Mouse (Mus musculus) stomach, adult 2 months (tissue): ENCODE data around the gene Hspb6. TPM values are rescaled to one million over a fixed set of nuclear protein-coding genes. Genes with fewer than 3 reads are reported as not detected.

Source experiments
- polyA plus RNA-seq: library from polyadenylated mRNA; depleted of rRNA; stranded (reverse); fragments of >200 nt; gene quantifications from 2 replicates; pipeline ENCODE4 v1.2.3, GENCODE M21; 2012; rRNA removed

Gene Hspb6
- 129 and 132 TPM in 2 replicates for polyA plus RNA-seq

GRCm38 (mm10) chr7:30552102-30553020 lies at the start of gene Hspb6, which contains the start of gene Proser3:
Hspb6 (plus strand) TSS chr7:30552178.
Proser3 (minus strand) TSS chr7:30552299.

GRCm38 (mm10) chr7:30534633-30535577 lies 17.1 kb upstream of the Hspb6 start, which contains the start of gene Arhgap33:
Arhgap33 (minus strand) TSS chr7:30535060.

GRCm38 (mm10) chr7:30559443-30559954 lies 7.5 kb downstream of the Hspb6 start, which contains the start of gene Lin37:
Lin37 (minus strand) TSS chr7:30559838.

GRCm38 (mm10) chr7:30563117-30563905 lies 11.3 kb downstream of the Hspb6 start, which contains the start of the genes U2af1l4, Gm49396 and Psenen:
U2af1l4 (plus strand) TSS chr7:30563301.
Gm49396 (plus strand) TSS chr7:30563344.
Psenen (minus strand) TSS chr7:30563627.

GRCm38 (mm10) chr7:30564970-30565571 lies 13.1 kb downstream of the Hspb6 start, which contains the start of gene Igflr1:
Igflr1 (plus strand) TSS chr7:30565427.

GRCm38 (mm10) chr7:30588676-30589434 lies 36.9 kb downstream of the Hspb6 start, which contains the start of gene Kmt2b:
Kmt2b (minus strand) TSS chr7:30588726.

GRCm38 (mm10) chr7:30598786-30599185 lies 46.8 kb downstream of the Hspb6 start, which contains the start of gene Zbtb32:
Zbtb32 (minus strand) TSS chr7:30598909.

Other genes starting within 250 kb of the Hspb6 start
- gene Alkbh6, start 243.5 kb upstream of the Hspb6 start, polyA plus RNA-seq: 99.1 and 118 TPM in 2 replicates
- gene Syne4, start 237.4 kb upstream of the Hspb6 start, polyA plus RNA-seq: 17.5 and 30.2 TPM in 2 replicates
- gene E130208F15Rik, start 230.4 kb upstream of the Hspb6 start, polyA plus RNA-seq: 0.36 and 0.42 TPM in 2 replicates
- gene Sdhaf1, start 228.3 kb upstream of the Hspb6 start, polyA plus RNA-seq: 12.5 and 28.1 TPM in 2 replicates
- gene Lrfn3, start 189.4 kb upstream of the Hspb6 start, polyA plus RNA-seq: 14.6 and 17.1 TPM in 2 replicates
- 38.9 and 55.7 TPM in 2 replicates for gene Tyrobp, start 138.4 kb upstream of the Hspb6 start, polyA plus RNA-seq
- gene Hcst, start 132.3 kb upstream of the Hspb6 start, polyA plus RNA-seq: 3.8 and 16.6 TPM in 2 replicates
- 2.3 and 3.7 TPM in 2 replicates for gene Nfkbid, start 130.4 kb upstream of the Hspb6 start, polyA plus RNA-seq
- gene Aplp1, start 106.6 kb upstream of the Hspb6 start, polyA plus RNA-seq: 30.9 and 40.1 TPM in 2 replicates
- 0.42 and 2.0 TPM in 2 replicates for gene Kirrel2, start 94.5 kb upstream of the Hspb6 start, polyA plus RNA-seq
- 0.12 and 0.32 TPM in 2 replicates for gene Nphs1, start 93.9 kb upstream of the Hspb6 start, polyA plus RNA-seq
- 0.15 TPM in 1 of 2 replicates, not detected in the other for gene Prodh2, start 58.6 kb upstream of the Hspb6 start, polyA plus RNA-seq
- gene Arhgap33, start 17.1 kb upstream of the Hspb6 start, polyA plus RNA-seq: 4.7 and 6.1 TPM in 2 replicates
- 3.4 and 3.9 TPM in 2 replicates for gene Proser3, start 121 bp downstream of the Hspb6 start, polyA plus RNA-seq
- 14.3 and 19.7 TPM in 2 replicates for gene Lin37, start 7.7 kb downstream of the Hspb6 start, polyA plus RNA-seq
- 32.7 and 35.6 TPM in 2 replicates for gene U2af1l4, start 11.1 kb downstream of the Hspb6 start, polyA plus RNA-seq
- gene Gm49396, start 11.2 kb downstream of the Hspb6 start, polyA plus RNA-seq: 0.66 and 0.85 TPM in 2 replicates
- gene Psenen, start 11.4 kb downstream of the Hspb6 start, polyA plus RNA-seq: 70.1 and 76.5 TPM in 2 replicates
- gene Igflr1, start 13.2 kb downstream of the Hspb6 start, polyA plus RNA-seq: 4.5 and 5.3 TPM in 2 replicates
- gene Kmt2b, start 36.5 kb downstream of the Hspb6 start, polyA plus RNA-seq: 17.8 and 24.6 TPM in 2 replicates
- 3.6 and 4.9 TPM in 2 replicates for gene Zbtb32, start 46.7 kb downstream of the Hspb6 start, polyA plus RNA-seq
- gene Upk1a, start 60.7 kb downstream of the Hspb6 start, polyA plus RNA-seq: 4.0 TPM in 2 replicates
- 263 and 306 TPM in 2 replicates for gene Cox6b1, start 74.0 kb downstream of the Hspb6 start, polyA plus RNA-seq
- not detected in 2 replicates for gene Etv2, start 83.7 kb downstream of the Hspb6 start, polyA plus RNA-seq
- 42.7 and 58.2 TPM in 2 replicates for gene Rbm42, start 98.1 kb downstream of the Hspb6 start, polyA plus RNA-seq
- 2.2 and 4.0 TPM in 2 replicates for gene Haus5, start 112.8 kb downstream of the Hspb6 start, polyA plus RNA-seq
- not detected in 2 replicates for gene Pmis2, start 119.4 kb downstream of the Hspb6 start, polyA plus RNA-seq
- 18.8 and 40.8 TPM in 2 replicates for gene 2200002J24Rik, start 146.7 kb downstream of the Hspb6 start, polyA plus RNA-seq
- gene Atp4a, start 160.0 kb downstream of the Hspb6 start, polyA plus RNA-seq: 1,538 and 2,919 TPM in 2 replicates
- gene Tmem147, start 177.4 kb downstream of the Hspb6 start, polyA plus RNA-seq: 111 and 145 TPM in 2 replicates
- gene Gapdhs, start 191.5 kb downstream of the Hspb6 start, polyA plus RNA-seq: not detected in 2 replicates
- 94.0 and 112 TPM in 2 replicates for gene Sbsn, start 199.3 kb downstream of the Hspb6 start, polyA plus RNA-seq
- 1,147 and 1,166 TPM in 2 replicates for gene Dmkn, start 211.6 kb downstream of the Hspb6 start, polyA plus RNA-seq
- gene Krtdap, start 235.7 kb downstream of the Hspb6 start, polyA plus RNA-seq: 362 and 714 TPM in 2 replicates